Mouse (Mus musculus) lung, postnatal 4 days (tissue): ENCODE measurements at regions not wholly inside any gene's neighbourhood (a gene's known extent, or its start where the extent isn't known, plus 50 kb on each side); places are given as distances from the start of the nearest gene placed in this dataset.
A peak's percentile ranks its signal among the peaks of the same experiment; 100 is the strongest.

ENCODE experiments used
- DNase-seq, 2 experiments: peaks; one replicate each; pipeline ENCODE4 v3.0.0; 2021

DNA sequence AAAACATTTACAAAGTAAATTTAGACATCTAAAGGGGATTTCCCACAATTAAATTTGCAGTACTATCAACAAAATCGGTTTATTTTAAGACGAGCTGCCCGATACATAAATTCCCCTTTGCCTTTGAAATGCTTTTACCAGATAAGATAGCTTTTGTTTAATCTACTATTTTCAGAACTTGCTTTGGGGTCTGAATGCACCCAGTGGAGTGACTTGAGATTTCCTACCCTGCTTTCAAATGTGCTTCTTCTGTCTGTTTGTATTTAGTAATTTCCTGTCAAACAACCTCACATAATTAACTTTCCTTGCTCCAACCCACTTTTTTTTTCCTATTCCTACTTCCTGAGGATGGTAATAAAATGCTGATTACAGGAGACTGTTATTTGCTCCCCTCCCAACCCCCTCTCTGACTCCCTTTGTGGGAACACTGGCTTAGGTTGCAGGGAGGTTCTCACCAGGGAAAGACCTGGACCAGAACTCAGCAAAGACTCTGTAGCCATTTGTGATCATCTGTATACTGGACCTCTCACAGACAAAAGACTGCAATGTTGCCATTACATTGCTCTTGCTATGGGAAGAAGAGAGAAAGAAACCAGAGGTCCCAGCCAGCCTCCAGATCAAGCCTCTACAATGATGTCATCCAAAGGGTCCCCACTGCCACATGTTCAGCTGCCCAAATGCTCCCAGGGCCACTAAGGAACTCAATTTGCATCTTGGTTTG, 318.1 kb downstream of the Sox4 start:
- peak in 1 of 2 experiments; percentile 8 for DNase-seq

GRCm38 (mm10) chr13:28633541-28634041, 319.9 kb downstream of the Sox4 start:
- no peak for DNase-seq

DNA sequence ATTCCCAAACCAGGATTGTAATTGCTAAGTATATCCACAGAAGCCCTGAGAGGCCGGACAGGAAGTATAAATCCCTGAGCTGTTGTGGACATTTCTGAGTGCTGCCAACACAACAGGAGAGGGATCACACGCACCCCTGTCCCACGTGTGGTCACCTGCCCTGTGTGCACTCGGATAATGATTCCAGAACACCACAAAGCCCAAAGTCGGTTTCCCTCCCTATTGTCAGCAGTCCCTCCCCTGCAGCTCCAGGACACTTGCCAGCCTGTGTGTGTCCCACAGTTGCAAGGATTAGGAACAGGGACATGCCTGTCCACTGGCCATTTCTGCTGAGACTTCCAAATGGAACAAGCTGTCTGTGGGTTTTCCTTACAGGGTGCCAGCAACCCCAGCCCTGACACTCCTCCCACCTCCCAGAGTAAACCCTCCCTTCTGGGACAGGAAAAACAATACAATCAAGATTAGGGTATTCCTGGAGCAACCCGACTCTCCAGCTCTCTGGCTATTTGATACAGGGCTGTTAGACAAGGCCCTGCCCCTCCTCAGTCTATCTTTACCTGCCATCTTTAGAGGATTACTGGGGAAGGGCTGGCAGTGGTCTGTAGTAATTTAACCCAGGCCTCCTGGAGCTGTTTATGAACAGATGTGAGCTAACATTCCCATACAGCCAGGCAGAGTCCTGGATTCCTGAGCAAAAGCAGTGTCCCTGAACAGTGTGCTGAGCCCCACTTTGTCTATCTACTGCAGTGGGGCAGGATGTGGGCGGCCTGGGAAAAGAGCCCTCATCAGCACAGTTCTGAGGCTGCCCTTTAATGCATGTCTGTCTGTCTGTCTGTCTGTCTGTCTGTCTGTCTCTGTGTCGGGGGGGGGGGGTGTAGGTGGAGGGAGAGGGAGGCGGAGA, 323.8 kb downstream of the Sox4 start:
- peak; percentile 48 to 77 for DNase-seq

GRCm38 (mm10) chr13:28628751-28629150, 324.8 kb downstream of the Sox4 start:
- no peak for DNase-seq

- DNase-seq = no peak
These were observed 334.6 kb downstream of the Sox4 start for GRCm38 (mm10) chr13:28618961-28619360.

DNA sequence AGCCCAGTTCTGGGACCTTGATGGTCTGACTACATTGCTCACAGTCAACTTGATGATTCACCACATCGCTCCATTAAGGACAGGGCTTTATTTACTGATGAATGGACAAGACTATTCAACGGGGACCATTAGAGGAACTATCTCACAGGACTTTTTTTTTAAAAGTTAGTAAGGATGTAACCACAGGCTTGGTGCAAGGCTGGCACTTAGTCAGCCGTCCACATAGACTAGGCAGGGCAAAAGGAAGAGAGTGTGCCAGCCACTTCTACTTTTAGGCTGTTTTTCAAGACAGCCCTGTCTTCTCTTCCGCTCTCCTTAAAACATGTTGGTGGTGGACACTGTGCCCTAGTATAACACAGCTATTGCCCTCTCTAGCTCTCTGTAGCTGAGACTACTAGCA, 336.0 kb downstream of the Sox4 start:
- DNase-seq = peak in 1 of 2 experiments; percentile 12

DNA sequence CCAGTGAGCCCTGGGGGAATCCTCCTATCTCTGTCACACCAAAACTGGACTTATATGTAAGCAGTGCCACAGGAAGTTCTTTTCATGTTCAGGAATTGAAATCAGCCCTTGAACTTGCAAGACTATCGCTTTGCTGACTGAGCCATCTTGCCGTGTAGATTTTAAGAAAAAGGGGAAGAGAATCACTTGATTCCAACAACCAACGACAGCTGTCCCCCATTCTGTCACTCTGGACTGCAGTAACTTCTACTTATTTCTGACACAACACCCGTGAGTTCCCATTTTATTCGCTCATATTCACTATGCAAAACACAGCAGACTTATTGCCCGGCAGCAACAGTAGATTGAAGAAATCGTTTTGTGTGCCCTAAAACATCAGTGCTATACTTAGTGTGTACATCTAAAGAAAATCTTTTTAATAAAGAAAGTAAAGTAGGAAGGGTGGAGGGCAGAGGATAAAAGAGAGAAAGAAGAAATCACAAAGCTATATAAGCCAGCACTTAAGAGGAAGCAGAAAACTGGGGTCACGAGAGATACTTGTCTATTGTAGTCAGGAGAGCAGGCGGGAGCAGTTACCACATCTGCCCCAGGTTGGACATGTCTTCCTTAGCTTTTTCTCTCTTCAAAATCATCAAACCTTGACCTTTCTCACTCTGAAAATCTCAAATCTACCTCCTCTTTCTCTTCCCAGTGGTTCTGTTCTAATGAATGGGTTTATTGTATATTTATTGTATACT, 336.7 kb downstream of the Sox4 start:
- DNase-seq = no peak

GRCm38 (mm10) chr13:28607551-28608114, 345.9 kb downstream of the Sox4 start:
- DNase-seq = peak; percentile 39 to 56

- DNase-seq = no peak
These were observed 346.9 kb downstream of the Sox4 start for GRCm38 (mm10) chr13:28606651-28607050.

GRCm38 (mm10) chr13:28605833-28606232, 347.7 kb downstream of the Sox4 start:
- peak in 1 of 2 experiments; percentile 9 for DNase-seq

GRCm38 (mm10) chr13:28604016-28604415, 346.7 kb downstream of the Gm11361 start:
- DNase-seq = peak; percentile 41 to 54

GRCm38 (mm10) chr13:28600792-28601191, 343.5 kb downstream of the Gm11361 start:
- DNase-seq = peak; percentile 58 to 71

GRCm38 (mm10) chr13:28596367-28596766, 339.0 kb downstream of the Gm11361 start:
- no peak for DNase-seq

- DNase-seq = no peak
These were observed 334.8 kb downstream of the Gm11361 start for GRCm38 (mm10) chr13:28592176-28592575.

- peak in 1 of 2 experiments; percentile 32 for DNase-seq
These were observed 330.6 kb downstream of the Gm11361 start for GRCm38 (mm10) chr13:28587977-28588376.

DNA sequence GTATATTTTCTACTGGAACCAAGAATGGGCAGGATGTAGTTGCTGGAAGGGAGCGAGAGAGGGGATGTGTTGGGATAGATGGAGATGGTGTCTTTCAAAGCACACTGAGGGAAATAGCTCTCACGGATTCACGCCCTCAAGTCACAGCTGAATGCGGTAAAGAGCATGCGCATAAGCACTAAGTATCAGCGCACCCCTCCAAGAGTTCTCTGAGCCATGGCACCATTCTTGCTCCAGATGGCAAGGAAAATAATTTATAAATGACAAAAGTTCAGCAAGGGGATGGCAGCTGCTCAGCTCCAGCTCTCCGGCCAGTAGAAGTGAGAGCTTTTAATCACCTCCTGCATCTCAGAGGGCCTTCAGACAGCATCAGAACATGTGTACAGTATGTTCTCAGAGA, 329.4 kb downstream of the Gm11361 start:
- DNase-seq = no peak

GRCm38 (mm10) chr13:28586140-28586539, 328.8 kb downstream of the Gm11361 start:
- DNase-seq = peak in 1 of 2 experiments; percentile 24

DNA sequence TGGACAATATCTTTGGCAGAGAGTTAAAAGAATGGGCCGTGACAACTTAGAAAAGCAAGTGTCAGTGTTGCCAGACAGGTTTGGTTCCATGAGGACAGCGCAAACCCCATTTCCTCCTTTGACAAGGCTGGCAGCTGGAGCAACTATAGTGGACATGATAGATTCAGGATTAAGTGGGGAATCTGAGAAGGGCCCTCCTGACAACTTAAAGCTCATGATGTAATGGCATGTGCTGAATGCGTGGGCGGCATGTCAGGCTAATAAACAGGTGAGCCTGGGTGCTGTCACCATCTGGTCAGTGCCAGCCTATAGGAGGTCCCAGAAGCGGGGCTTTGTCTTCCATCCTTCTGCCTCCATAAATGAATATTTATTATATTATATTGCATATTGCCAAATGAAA, 326.3 kb downstream of the Gm11361 start:
- no peak for DNase-seq

GRCm38 (mm10) chr13:28575202-28575851, 318.0 kb downstream of the Gm11361 start:
- no peak for DNase-seq

GRCm38 (mm10) chr13:28573364-28573763, 316.0 kb downstream of the Gm11361 start:
- DNase-seq = no peak

GRCm38 (mm10) chr13:28572448-28572847, 315.1 kb downstream of the Gm11361 start:
- DNase-seq = no peak

DNA sequence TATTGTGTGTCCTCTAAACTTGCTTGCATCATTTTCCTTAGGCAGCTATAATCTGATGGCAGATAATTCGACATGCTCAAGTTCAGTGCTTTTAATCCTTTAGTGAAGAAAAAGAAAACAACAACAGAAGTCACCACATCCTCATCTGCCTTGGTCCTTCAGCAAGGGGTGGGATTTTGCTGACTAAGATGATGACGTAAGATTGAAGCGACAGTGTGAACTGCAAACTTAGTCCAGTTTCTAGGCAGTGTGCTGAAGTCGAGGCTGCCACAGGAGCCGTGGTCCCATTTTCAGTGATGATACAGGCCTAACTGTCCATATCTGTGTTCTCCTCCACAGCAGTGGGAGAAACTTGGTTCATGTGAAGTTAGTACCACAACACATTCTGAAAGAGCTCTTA, 314.4 kb downstream of the Gm11361 start:
- no peak for DNase-seq
